Mouse (Mus musculus): Measurements from ENCODE around the gene Hist1h2ak.

The Hist1h2ak gene

GRCm38 (mm10) chr13:21755707-21756106 is 2.1 kb upstream of the Hist1h2ak start:
- no peak for DNase-seq (ENCODE audit: low read depth)

DNA sequence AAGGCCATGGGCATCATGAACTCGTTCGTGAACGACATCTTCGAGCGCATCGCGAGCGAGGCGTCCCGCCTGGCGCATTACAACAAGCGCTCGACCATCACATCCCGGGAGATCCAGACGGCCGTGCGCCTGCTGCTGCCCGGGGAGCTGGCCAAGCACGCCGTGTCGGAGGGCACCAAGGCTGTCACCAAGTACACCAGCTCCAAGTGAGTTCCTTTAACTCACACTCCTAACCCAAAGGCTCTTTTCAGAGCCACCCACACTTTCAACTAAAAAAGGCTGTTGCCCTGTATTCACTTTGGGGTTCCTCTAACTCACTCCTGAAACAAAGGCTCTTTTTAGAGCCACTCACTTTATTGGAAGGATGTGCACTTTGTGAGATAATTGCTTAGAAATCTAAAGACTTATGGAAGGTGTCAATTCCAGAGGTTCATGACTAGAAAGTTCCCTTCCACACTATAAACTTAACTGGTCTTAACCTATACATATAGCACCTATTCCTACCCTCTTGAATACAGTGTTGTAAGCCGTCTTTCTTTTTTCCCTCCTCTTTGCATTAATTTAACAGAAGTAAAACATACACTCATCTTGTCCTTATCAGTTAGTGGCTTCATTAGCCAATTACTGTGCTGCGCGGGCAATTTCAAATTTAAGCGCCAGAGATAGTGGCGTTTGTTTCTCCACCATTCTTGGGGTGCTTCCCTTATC is 821 bp upstream of the Hist1h2ak start:
- peak; percentile 44 for DNase-seq (ENCODE audit: low read depth)

DNA sequence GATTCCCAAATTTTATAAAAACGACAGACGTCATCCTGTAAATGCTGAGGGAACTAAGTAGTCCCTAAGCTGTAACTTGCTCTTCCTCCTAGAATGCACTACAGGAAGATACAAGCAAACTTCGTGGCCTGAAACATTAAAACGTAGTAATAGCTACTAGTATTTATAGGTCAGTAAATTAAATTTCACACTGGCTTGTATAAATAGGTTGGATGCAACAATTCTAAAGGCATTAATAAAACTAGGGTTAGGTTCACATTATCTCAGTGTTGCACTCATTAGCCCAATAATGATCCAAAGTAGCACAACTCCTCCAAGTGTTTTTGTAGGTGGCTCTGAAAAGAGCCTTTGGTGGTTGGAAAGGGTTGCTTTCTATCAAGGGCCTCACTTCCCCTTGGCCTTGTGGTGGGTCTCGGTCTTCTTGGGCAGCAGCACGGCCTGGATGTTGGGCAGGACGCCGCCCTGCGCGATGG is 540 bp downstream of the Hist1h2ak start:
- DNase-seq (ENCODE audit: low read depth): peak; percentile 13

- DNase-seq (ENCODE audit: low read depth): no peak
Observed at GRCm38 (mm10) chr13:21752356-21752755, 1.3 kb downstream of the Hist1h2ak start.

DNA sequence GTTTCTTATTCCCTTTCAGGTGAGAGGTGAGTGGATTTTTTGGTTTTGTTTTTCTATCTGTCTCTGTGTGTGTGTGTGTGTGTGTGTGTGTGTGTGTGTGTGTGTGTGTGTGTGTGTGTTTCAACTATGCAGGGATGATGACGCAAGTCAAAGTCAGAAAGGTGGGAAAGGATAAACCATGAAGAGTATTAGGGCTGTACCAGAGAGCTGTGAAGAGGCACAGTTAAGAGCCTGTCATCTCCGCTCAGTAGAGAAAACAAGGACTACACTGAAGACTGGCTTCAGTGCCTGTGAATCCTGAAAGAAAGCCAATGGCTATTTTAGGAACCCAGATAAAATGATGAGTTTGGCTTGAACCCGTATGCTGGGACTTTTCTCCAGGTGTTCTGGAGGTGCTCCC is 1.8 kb downstream of the Hist1h2ak start:
- DNase-seq (ENCODE audit: low read depth): no peak

GRCm38 (mm10) chr13:21751417-21751816 is 2.2 kb downstream of the Hist1h2ak start:
- DNase-seq (ENCODE audit: low read depth): no peak

- DNase-seq (ENCODE audit: low read depth): peak; percentile 91
Observed at GRCm38 (mm10) chr13:21750159-21751017, 3.2 kb downstream of the Hist1h2ak start, which contains the start of gene Hist1h4k. Gene Hist1h4k, minus strand, starts transcription at chr13:21750505.

DNA sequence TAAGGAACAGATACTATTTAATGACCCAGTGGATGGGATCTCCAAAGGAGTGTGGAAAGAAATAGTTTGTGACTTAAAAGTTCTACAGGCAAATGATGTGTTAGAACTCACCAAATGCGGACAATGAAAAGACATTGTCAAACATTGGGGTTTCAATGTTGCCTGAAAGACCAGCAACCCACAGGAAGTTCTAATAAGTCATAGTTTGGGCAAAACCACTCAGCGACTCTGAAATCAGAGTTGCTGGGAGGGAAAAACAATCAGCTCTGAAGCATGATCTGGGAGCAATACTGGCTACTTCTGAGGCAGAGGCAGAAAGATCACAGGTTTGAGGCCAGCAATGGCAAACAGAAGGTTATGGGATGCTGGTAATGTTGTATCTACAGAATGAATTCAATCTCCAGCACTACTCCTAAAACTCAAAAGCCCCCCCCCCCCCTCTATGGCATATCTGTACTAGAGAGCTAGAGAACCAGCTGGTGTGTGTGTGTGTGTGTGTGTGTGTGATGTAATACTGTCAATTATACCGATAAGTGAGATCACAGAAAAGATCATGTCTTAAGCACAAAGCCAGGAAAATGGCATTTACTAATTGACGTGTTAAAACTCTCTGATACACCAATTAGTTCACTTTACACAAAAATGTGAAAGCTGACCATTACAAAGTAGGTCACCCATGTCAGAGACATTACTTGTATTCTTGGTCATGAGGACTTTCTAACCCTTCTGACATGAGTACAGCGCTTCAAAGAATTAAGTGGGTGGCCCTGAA is 4.1 kb downstream of the Hist1h2ak start:
- DNase-seq (ENCODE audit: low read depth): peak; percentile 26

GRCm38 (mm10) chr13:21745006-21745405 is 8.6 kb downstream of the Hist1h2ak start:
- DNase-seq (ENCODE audit: low read depth): no peak

- DNase-seq (ENCODE audit: low read depth): peak; percentile 86
Observed at GRCm38 (mm10) chr13:21734906-21735767, 18.5 kb downstream of the Hist1h2ak start, which contains the start of gene Hist1h4j. Gene Hist1h4j, plus strand, starts transcription at chr13:21735064.

GRCm38 (mm10) chr13:21734010-21734905 is 19.4 kb downstream of the Hist1h2ak start:
- DNase-seq (ENCODE audit: low read depth): peak; percentile 91

DNA sequence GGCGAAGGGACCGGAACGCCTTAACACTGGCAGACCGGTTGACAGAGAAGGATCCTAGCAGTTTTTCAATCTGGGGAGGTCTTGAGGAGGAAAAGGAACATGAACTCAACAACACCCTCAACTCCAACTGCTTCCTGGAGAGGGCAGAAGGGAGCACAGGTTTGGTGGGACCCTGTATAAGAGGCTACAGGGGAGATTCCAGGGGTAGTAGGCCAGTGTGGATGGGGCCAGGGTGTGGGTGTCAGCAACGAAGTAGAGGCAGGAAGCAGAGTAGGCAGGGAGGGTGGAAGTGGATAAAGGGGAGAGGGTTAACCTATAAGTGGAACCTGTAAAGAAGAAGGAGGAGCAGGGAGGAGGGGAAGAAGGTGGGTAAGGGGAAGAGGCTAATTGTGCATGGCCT is 20.2 kb downstream of the Hist1h2ak start:
- peak; percentile 17 for DNase-seq (ENCODE audit: low read depth)

DNA sequence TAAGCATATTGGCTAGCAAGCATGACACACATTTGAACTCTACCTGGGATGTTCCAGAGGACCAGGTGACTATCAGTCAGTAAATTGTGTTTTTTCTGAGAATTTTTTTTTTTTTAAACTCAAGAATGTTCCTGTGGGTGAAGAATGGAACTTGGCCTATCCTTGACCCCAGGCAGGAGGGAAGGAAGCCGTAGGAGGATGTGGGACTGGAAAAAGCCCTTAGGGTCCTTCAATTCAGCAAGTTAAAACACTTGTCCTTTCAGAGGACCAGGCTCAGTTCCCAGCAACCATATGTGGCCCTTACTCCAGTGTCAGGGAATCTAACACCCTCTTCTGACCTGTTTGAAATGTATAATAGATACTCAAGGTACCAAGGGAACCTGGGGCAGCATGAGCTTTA is 24.1 kb downstream of the Hist1h2ak start:
- no peak for DNase-seq (ENCODE audit: low read depth)

GRCm38 (mm10) chr13:21727948-21728572 is 25.6 kb downstream of the Hist1h2ak start:
- DNase-seq (ENCODE audit: low read depth): no peak

DNA sequence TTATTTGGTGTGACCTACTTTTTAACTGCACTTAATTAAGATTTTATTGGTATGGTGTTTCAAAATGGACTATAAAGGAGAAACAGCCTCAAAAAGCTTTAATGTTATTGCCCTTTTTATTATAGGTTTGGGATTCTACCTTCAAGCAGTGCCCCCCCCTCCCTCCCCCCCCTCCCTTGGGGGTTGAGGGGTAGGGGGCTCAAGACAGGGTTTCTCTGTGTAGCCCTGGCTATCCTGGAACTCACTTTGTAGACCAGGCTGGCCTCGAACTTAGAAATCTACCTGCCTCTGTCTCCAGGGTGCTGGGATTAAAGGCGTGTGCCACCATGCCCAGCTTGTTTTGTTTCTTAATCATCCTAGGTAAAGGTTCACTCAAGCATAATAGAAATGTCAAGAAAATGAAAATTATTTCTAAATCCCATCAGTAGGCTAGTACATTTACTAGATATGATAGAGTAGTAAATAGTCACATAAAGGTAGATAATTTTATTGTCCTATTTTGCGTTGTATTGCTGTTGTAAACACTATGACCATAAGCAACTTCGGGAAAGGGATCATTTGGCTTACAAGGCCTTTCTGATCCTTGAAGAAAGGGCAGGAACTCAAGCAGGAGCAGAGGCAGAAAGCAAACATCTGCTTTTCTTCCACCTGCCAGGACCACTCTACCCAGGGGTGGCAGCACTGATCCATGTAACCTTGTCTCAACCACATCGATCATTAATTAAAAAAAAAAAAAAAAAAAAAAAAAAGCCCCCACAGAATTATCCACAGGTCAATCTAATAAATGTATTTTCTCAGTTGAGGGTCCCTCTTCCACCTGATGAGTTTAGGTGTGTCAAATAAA is 30.4 kb downstream of the Hist1h2ak start:
- DNase-seq (ENCODE audit: low read depth): no peak

DNA sequence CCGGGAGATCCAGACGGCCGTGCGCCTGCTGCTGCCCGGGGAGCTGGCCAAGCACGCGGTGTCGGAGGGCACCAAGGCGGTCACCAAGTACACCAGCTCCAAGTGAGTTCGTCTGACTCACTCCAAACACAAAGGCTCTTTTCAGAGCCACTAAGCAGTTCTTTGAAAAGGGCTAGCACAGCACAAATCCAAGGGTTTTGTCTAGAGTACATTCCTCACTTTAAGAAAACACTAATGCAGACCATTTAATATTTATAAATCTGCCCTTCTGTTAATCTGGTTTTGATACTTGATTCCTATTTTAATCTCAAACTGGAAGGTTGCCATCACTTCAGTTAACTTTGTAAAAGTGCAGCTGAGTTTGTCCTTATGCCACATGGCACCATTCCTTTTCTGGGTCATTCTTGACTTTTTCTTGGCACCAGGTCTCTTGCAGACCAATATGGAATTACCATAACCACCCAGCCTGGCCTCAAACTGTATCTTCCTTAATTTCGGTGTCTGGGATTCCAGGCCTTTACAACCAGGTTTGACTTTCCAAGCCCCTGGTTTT is 31.2 kb downstream of the Hist1h2ak start:
- DNase-seq (ENCODE audit: low read depth): peak; percentile 35

- peak; percentile 88 for DNase-seq (ENCODE audit: low read depth)
Observed at GRCm38 (mm10) chr13:21721757-21722372, 31.8 kb downstream of the Hist1h2ak start, which contains the start of gene Hist1h2bm. Gene Hist1h2bm, plus strand, starts transcription at chr13:21722044.

Measured in NIH3T3 (cell line).